Mouse (Mus musculus): ENCODE results near the gene Cabcoco1. TPM values are rescaled to one million over a fixed set of nuclear protein-coding genes. Genes with fewer than 3 reads are reported as not detected.

Gene Cabcoco1
- polyA plus RNA-seq (2015; fragmentation: Nextera tagmentation; extraction: Ambion mirVana), result 4.7 and 5.2 TPM in 2 replicates

- Histone ChIP-seq H3K36me3 (ENCODE audit: control insufficient read depth, insufficient read depth, low read length) (no peaks in the 10 kb centered on the region), H3K9ac (ENCODE audit: low read length) (peak within 1 kb of the TSS; percentile 64), H3K4me3 (ENCODE audit: low read depth, low read length) (peak within 1 kb of the TSS; percentile 44), H3K9me3 (ENCODE audit: control insufficient read depth, low read length) (no peaks in the 10 kb centered on the region), H3K4me2 (replicated peaks; ENCODE audit: low read depth) (peak within 1 kb of the TSS; percentile 64), H3K27ac (replicated peaks) (peak within 1 kb of the TSS; percentile 40; the same call in 1 of the 2 replicates), H3K27me3 (ENCODE audit: control insufficient read depth, insufficient read depth, low read length) (no peaks in the 10 kb centered on the region), H3K4me1 (replicated peaks; ENCODE audit: control insufficient read depth, insufficient read depth) (no peaks in the 10 kb centered on the region; the same call in 1 of the 2 replicates)
- 9% methylated on average over 17 of the region's 17 CpGs for WGBS
- TF ChIP-seq EP300 (optimal IDR thresholded peaks at IDR 0.05) (no peak), CTCF (IDR thresholded peaks at IDR 0.05; ENCODE audit: low read depth) (peak; percentile 27; the same call in 1 of the 2 replicates)
- ATAC-seq (ENCODE audit: low FRiP score, low TSS enrichment) (peak; percentile 73), DNase-seq (ENCODE audit: low spot score) (peak; percentile 84)
Observed at GRCm38 (mm10) chr10:68541139-68541942, at the start of gene Cabcoco1. Gene Cabcoco1 (minus strand): TSS chr10:68541896.

GRCm38 (mm10) chr10:68589530-68590252, 48.0 kb upstream of the Cabcoco1 start:
- TF ChIP-seq CTCF (IDR thresholded peaks at IDR 0.05; ENCODE audit: low read depth) (no peak), EP300 (optimal IDR thresholded peaks at IDR 0.05) (no peak)
- H3K27me3 ChIP-seq (ENCODE audit: control insufficient read depth, insufficient read depth, low read length), result no peaks in the 10 kb centered on the region
- H3K27ac ChIP-seq (replicated peaks), result no peak overlapping the region
- ATAC-seq (ENCODE audit: low FRiP score, low TSS enrichment), result no peak
- WGBS, result 47% methylated on average over 11 of the region's 11 CpGs
- H3K9me3 ChIP-seq (ENCODE audit: control insufficient read depth, low read length), result no peaks in the 10 kb centered on the region
- H3K4me1 ChIP-seq (replicated peaks; ENCODE audit: control insufficient read depth, insufficient read depth), result no peaks in the 10 kb centered on the region
- no peaks in the 10 kb centered on the region for H3K36me3 ChIP-seq (ENCODE audit: control insufficient read depth, insufficient read depth, low read length)
- no peak overlapping the region for H3K9ac ChIP-seq (ENCODE audit: low read length)
- H3K4me2 ChIP-seq (replicated peaks; ENCODE audit: low read depth), result no peak overlapping the region
- DNase-seq (ENCODE audit: low spot score), result no peak
- no peak overlapping the region for H3K4me3 ChIP-seq (ENCODE audit: low read depth, low read length)

GRCm38 (mm10) chr10:68587416-68588040, 45.8 kb upstream of the Cabcoco1 start:
- no peak for ATAC-seq (ENCODE audit: low FRiP score, low TSS enrichment)
- WGBS, result 79% methylated on average over 4 of the region's 4 CpGs
- no peak overlapping the region for H3K9ac ChIP-seq (ENCODE audit: low read length)
- H3K9me3 ChIP-seq (ENCODE audit: control insufficient read depth, low read length), result no peaks in the 10 kb centered on the region
- no peaks in the 10 kb centered on the region for H3K4me1 ChIP-seq (replicated peaks; ENCODE audit: control insufficient read depth, insufficient read depth)
- H3K36me3 ChIP-seq (ENCODE audit: control insufficient read depth, insufficient read depth, low read length), result no peaks in the 10 kb centered on the region
- H3K27ac ChIP-seq (replicated peaks), result no peak overlapping the region
- no peak for DNase-seq (ENCODE audit: low spot score)
- H3K4me2 ChIP-seq (replicated peaks; ENCODE audit: low read depth), result no peak overlapping the region
- H3K27me3 ChIP-seq (ENCODE audit: control insufficient read depth, insufficient read depth, low read length), result no peaks in the 10 kb centered on the region
- no peak overlapping the region for H3K4me3 ChIP-seq (ENCODE audit: low read depth, low read length)
- TF ChIP-seq CTCF (IDR thresholded peaks at IDR 0.05; ENCODE audit: low read depth) (no peak), EP300 (optimal IDR thresholded peaks at IDR 0.05) (no peak)

- H3K9ac ChIP-seq (ENCODE audit: low read length), result no peak overlapping the region
- 53% methylated on average over 9 of the region's 9 CpGs for WGBS
- no peak overlapping the region for H3K4me3 ChIP-seq (ENCODE audit: low read depth, low read length)
- no peaks in the 10 kb centered on the region for H3K9me3 ChIP-seq (ENCODE audit: control insufficient read depth, low read length)
- H3K27me3 ChIP-seq (ENCODE audit: control insufficient read depth, insufficient read depth, low read length), result no peaks in the 10 kb centered on the region
- H3K27ac ChIP-seq (replicated peaks), result no peak overlapping the region
- no peak for TF ChIP-seq EP300 (optimal IDR thresholded peaks at IDR 0.05)
- TF ChIP-seq CTCF (IDR thresholded peaks at IDR 0.05; ENCODE audit: low read depth), result no peak
- no peak for ATAC-seq (ENCODE audit: low FRiP score, low TSS enrichment)
- DNase-seq (ENCODE audit: low spot score), result no peak
- peak overlapping the region; percentile 35 for H3K4me2 ChIP-seq (replicated peaks; ENCODE audit: low read depth)
- no peaks in the 10 kb centered on the region for H3K36me3 ChIP-seq (ENCODE audit: control insufficient read depth, insufficient read depth, low read length)
- H3K4me1 ChIP-seq (replicated peaks; ENCODE audit: control insufficient read depth, insufficient read depth), result no peaks in the 10 kb centered on the region
Observed at GRCm38 (mm10) chr10:68577321-68577720, 35.6 kb upstream of the Cabcoco1 start.

GRCm38 (mm10) chr10:68568172-68568571, 26.5 kb upstream of the Cabcoco1 start:
- Histone ChIP-seq H3K4me2 (replicated peaks; ENCODE audit: low read depth) (no peak overlapping the region), H3K4me3 (ENCODE audit: low read depth, low read length) (no peak overlapping the region), H3K9me3 (ENCODE audit: control insufficient read depth, low read length) (no peaks in the 10 kb centered on the region), H3K9ac (ENCODE audit: low read length) (no peak overlapping the region), H3K36me3 (ENCODE audit: control insufficient read depth, insufficient read depth, low read length) (no peaks in the 10 kb centered on the region), H3K27ac (replicated peaks) (no peak overlapping the region), H3K27me3 (ENCODE audit: control insufficient read depth, insufficient read depth, low read length) (no peaks in the 10 kb centered on the region), H3K4me1 (replicated peaks; ENCODE audit: control insufficient read depth, insufficient read depth) (no peaks in the 10 kb centered on the region)
- ATAC-seq (ENCODE audit: low FRiP score, low TSS enrichment) (no peak), DNase-seq (ENCODE audit: low spot score) (no peak)
- TF ChIP-seq EP300 (optimal IDR thresholded peaks at IDR 0.05) (no peak), CTCF (IDR thresholded peaks at IDR 0.05; ENCODE audit: low read depth) (no peak)

Data from stomach, postnatal 0 days (tissue).